In genomic region chr2:121008664-121009007, GRCm38 (mm10) we compare ENCODE assay signal across 8 mouse cellular contexts. TPM values are rescaled to one million over a fixed set of nuclear protein-coding genes. Genes with fewer than 3 reads are reported as not detected.
DNase-seq lines count a peak whose midpoint lies in the region; ATAC-seq and TF ChIP-seq lines count a peak whose summit lies in the region.

No protein-coding gene starts in this region.

- CTCF ChIA-PET in Patski (lab: Charles Lee): no interaction called here

- no peaks in the 10 kb centered on the region for H3K27me3 ChIP-seq in heart, embryonic 15.5 days
- no peaks in the 10 kb centered on the region for H3K27me3 ChIP-seq in Patski
- no peaks in the 10 kb centered on the region for H3K27me3 ChIP-seq in heart, postnatal 0 days (ENCODE audit: control insufficient read depth, insufficient read depth, low read length)

- POLR2A ChIA-PET in Patski (lab: Charles Lee): no interaction called here

- ATAC-seq in heart, embryonic 15.5 days (replicated peaks; ENCODE audit: insufficient number of reproducible peaks, insufficient read depth, low FRiP score, low read depth): no peak
- ATAC-seq in Patski: peak; percentile 22
- peak; percentile 6; the same call in 1 of the 2 replicates for ATAC-seq in heart, postnatal 0 days (ENCODE audit: insufficient read depth, low read depth)
- peak; percentile 11; the same call in 1 of the 2 replicates for ATAC-seq in megakaryocyte progenitor cell, adult 5-6 weeks (replicated peaks; ENCODE audit: poor library complexity)
- ATAC-seq in megakaryocyte-erythroid progenitor cell, adult 5-6 weeks (replicated peaks; ENCODE audit: low FRiP score, low TSS enrichment, poor library complexity, severe bottlenecking): no peak

- in situ Hi-C loops in Patski (cut with MboI; ENCODE audit: low pct_unique_long_range_greater_than_20kb): no loop called here

- H3K27ac ChIP-seq in heart, embryonic 15.5 days: no peak overlapping the region
- peak overlapping the region; percentile 61 for H3K27ac ChIP-seq in heart, postnatal 0 days (ENCODE audit: low read depth)

- no peak for TF ChIP-seq EP300 in heart, postnatal 0 days (IDR thresholded peaks at IDR 0.05; ENCODE audit: low read depth)

- WGBS in heart, embryonic 15.5 days: under 1% methylated on average over 12 of the region's 12 CpGs
- WGBS in heart, postnatal 0 days: under 1% methylated on average over 12 of the region's 12 CpGs

- TF ChIP-seq CTCF in Patski (IDR thresholded peaks at IDR 0.05): no peak
- no peak for TF ChIP-seq CTCF in heart, postnatal 0 days (IDR thresholded peaks at IDR 0.05; ENCODE audit: low read depth)

- H3K9ac ChIP-seq in heart, embryonic 15.5 days: peak overlapping the region; percentile 70
- peak overlapping the region; percentile 72 for H3K9ac ChIP-seq in heart, postnatal 0 days (replicated peaks; ENCODE audit: low read depth, low read length)

- H3K4me2 ChIP-seq in heart, embryonic 15.5 days: peak overlapping the region; percentile 86
- H3K4me2 ChIP-seq in heart, postnatal 0 days (ENCODE audit: low read depth, low read length): peak overlapping the region; percentile 97

- no peak for DNase-seq in heart, postnatal 4 days
- DNase-seq in Patski (ENCODE audit: low read depth, low spot score): no peak
- DNase-seq in heart, postnatal 0 days (ENCODE audit: low spot score): no peak
- DNase-seq in adrenal gland, adult 8-10 months: no peak
- no peak for DNase-seq in right cerebral cortex, postnatal 36 days (ENCODE audit: low spot score in 2 of 2)

- H3K36me3 ChIP-seq in heart, embryonic 15.5 days: 0 out of 2 replicates have a peak, but pooled peaks cover 12% of the 10 kb centered on the region
- H3K36me3 ChIP-seq in heart, postnatal 0 days (replicated peaks; ENCODE audit: control insufficient read depth, insufficient read depth, low read length): peaks cover 11% of the 10 kb centered on the region; the same call in 1 of the 2 replicates

- H3K4me3 ChIP-seq in heart, embryonic 15.5 days: peak overlapping the region; percentile 85
- H3K4me3 ChIP-seq in heart, postnatal 0 days (ENCODE audit: low read depth, low read length): peak overlapping the region; percentile 95

- peaks cover 8% of the 10 kb centered on the region for H3K4me1 ChIP-seq in heart, embryonic 15.5 days (replicated peaks)
- H3K4me1 ChIP-seq in heart, postnatal 0 days (ENCODE audit: control insufficient read depth, insufficient read depth): peaks cover 6% of the 10 kb centered on the region

- H3K9me3 ChIP-seq in heart, embryonic 15.5 days (replicated peaks): no peaks in the 10 kb centered on the region
- no peaks in the 10 kb centered on the region for H3K9me3 ChIP-seq in heart, postnatal 0 days (replicated peaks; ENCODE audit: control insufficient read depth, low read length)

RNA-seq across cellular contexts. Expression of gene Ccndbp1, which starts 0.4 kb away (rescaled TPM):
- 41.9 and 42.9 TPM in 2 replicates for polyA plus RNA-seq in heart, embryonic 15.5 days (2015; fragmentation: Nextera tagmentation; extraction: Ambion mirVana)
- total RNA-seq in heart, postnatal 4 days (2021): 10 to 100 TPM; 26.1 to 29.3 TPM
- 54.8 TPM for polyA plus RNA-seq in Patski (2021)
- total RNA-seq in heart, postnatal 0 days (2014; rRNA removed; ENCODE audit: low replicate concordance): 25.5 and 34.0 TPM in 2 replicates
- 42.4 TPM in 2 replicates for polyA plus RNA-seq in heart, postnatal 0 days (2015; fragmentation: Nextera tagmentation; extraction: Ambion mirVana)
- 44.2 and 50.1 TPM in 2 replicates for total RNA-seq in megakaryocyte progenitor cell, adult 5-6 weeks (2015)
- 33.5 and 38.1 TPM in 2 replicates for total RNA-seq in megakaryocyte progenitor cell, adult 5-6 weeks (2017)
- 10 to 100 TPM; 51.5 to 62.7 (median 55.9) TPM for total RNA-seq in adrenal gland, adult 8-10 months (2022)
- total RNA-seq in megakaryocyte-erythroid progenitor cell, adult 5-6 weeks (2014; fragmentation: Nextera tagmentation): 52.3 and 61.3 TPM in 2 replicates
- 28.9 and 73.9 TPM in 2 replicates for total RNA-seq in megakaryocyte-erythroid progenitor cell, adult 5-6 weeks (2017)

RNA-seq across cellular contexts. Expression of gene Epb42, which starts 28.2 kb away (rescaled TPM):
- polyA plus RNA-seq in heart, embryonic 15.5 days (2015; fragmentation: Nextera tagmentation; extraction: Ambion mirVana): 1.8 and 5.5 TPM in 2 replicates
- total RNA-seq in heart, postnatal 4 days (2021): under 1 TPM; 0.48 to 0.61 TPM
- not detected for polyA plus RNA-seq in Patski (2021)
- 0.27 TPM in 1 of 2 replicates, not detected in the other for total RNA-seq in heart, postnatal 0 days (2014; rRNA removed; ENCODE audit: low replicate concordance)
- polyA plus RNA-seq in heart, postnatal 0 days (2015; fragmentation: Nextera tagmentation; extraction: Ambion mirVana): 0.26 and 0.56 TPM in 2 replicates
- total RNA-seq in megakaryocyte progenitor cell, adult 5-6 weeks (2015): 1.7 and 2.4 TPM in 2 replicates
- total RNA-seq in megakaryocyte progenitor cell, adult 5-6 weeks (2017): 1.4 and 4.2 TPM in 2 replicates
- under 1 TPM in 1 of 4 experiments, not detected in 3; 0.58 TPM for total RNA-seq in adrenal gland, adult 8-10 months (2022)
- total RNA-seq in megakaryocyte-erythroid progenitor cell, adult 5-6 weeks (2014; fragmentation: Nextera tagmentation): 24.6 and 30.0 TPM in 2 replicates
- total RNA-seq in megakaryocyte-erythroid progenitor cell, adult 5-6 weeks (2017): 13.0 and 19.8 TPM in 2 replicates

RNA-seq across cellular contexts. Expression of gene Tmem62, which starts 31.8 kb away (rescaled TPM):
- polyA plus RNA-seq in heart, embryonic 15.5 days (2015; fragmentation: Nextera tagmentation; extraction: Ambion mirVana): 2.8 and 2.9 TPM in 2 replicates
- 1 to 10 TPM; 1.8 to 2.3 TPM for total RNA-seq in heart, postnatal 4 days (2021)
- polyA plus RNA-seq in Patski (2021): 19.5 TPM
- total RNA-seq in heart, postnatal 0 days (2014; rRNA removed; ENCODE audit: low replicate concordance): 3.3 and 8.9 TPM in 2 replicates
- 2.4 and 2.7 TPM in 2 replicates for polyA plus RNA-seq in heart, postnatal 0 days (2015; fragmentation: Nextera tagmentation; extraction: Ambion mirVana)
- total RNA-seq in megakaryocyte progenitor cell, adult 5-6 weeks (2015): 4.2 and 4.3 TPM in 2 replicates
- 6.4 and 12.4 TPM in 2 replicates for total RNA-seq in megakaryocyte progenitor cell, adult 5-6 weeks (2017)
- 10 to 100 TPM in 3 of 4 experiments, 1 to 10 TPM in 1; 9.7 to 25.4 (median 21.2) TPM for total RNA-seq in adrenal gland, adult 8-10 months (2022)
- total RNA-seq in megakaryocyte-erythroid progenitor cell, adult 5-6 weeks (2014; fragmentation: Nextera tagmentation): 4.4 and 5.8 TPM in 2 replicates
- 5.2 and 16.5 TPM in 2 replicates for total RNA-seq in megakaryocyte-erythroid progenitor cell, adult 5-6 weeks (2017)

RNA-seq across cellular contexts. Expression of gene Ubr1, which starts 38.1 kb away (rescaled TPM):
- 17.5 and 21.3 TPM in 2 replicates for polyA plus RNA-seq in heart, embryonic 15.5 days (2015; fragmentation: Nextera tagmentation; extraction: Ambion mirVana)
- 10 to 100 TPM; 27.4 to 27.5 TPM for total RNA-seq in heart, postnatal 4 days (2021)
- 23.0 TPM for polyA plus RNA-seq in Patski (2021)
- total RNA-seq in heart, postnatal 0 days (2014; rRNA removed; ENCODE audit: low replicate concordance): 11.7 and 28.9 TPM in 2 replicates
- polyA plus RNA-seq in heart, postnatal 0 days (2015; fragmentation: Nextera tagmentation; extraction: Ambion mirVana): 13.6 and 14.3 TPM in 2 replicates
- 24.7 and 27.1 TPM in 2 replicates for total RNA-seq in megakaryocyte progenitor cell, adult 5-6 weeks (2015)
- total RNA-seq in megakaryocyte progenitor cell, adult 5-6 weeks (2017): 21.1 and 28.5 TPM in 2 replicates
- 10 to 100 TPM; 32.3 to 48.7 (median 42.6) TPM for total RNA-seq in adrenal gland, adult 8-10 months (2022)
- total RNA-seq in megakaryocyte-erythroid progenitor cell, adult 5-6 weeks (2014; fragmentation: Nextera tagmentation): 32.9 and 36.0 TPM in 2 replicates
- 36.1 and 39.5 TPM in 2 replicates for total RNA-seq in megakaryocyte-erythroid progenitor cell, adult 5-6 weeks (2017)

Comparison
In these comparisons a context has a peak if more than half of its experiments do, and no peak if none do; other contexts are left out.
1. ATAC-seq: peak in Patski (single experiment), heart, postnatal 0 days (single experiment) and megakaryocyte progenitor cell, adult 5-6 weeks (single experiment); none in heart, embryonic 15.5 days (single experiment) and megakaryocyte-erythroid progenitor cell, adult 5-6 weeks (single experiment).